Mouse (Mus musculus): ENCODE data around the gene Rundc3b. TPM values are rescaled to one million over a fixed set of nuclear protein-coding genes. Genes with fewer than 3 reads are reported as not detected.

Gene Rundc3b
- 32.8 and 35.3 TPM in 2 replicates for polyA plus RNA-seq (2015; fragmentation: Nextera tagmentation; extraction: Ambion mirVana)

GRCm38 (mm10) chr5:8622596-8623231, at the start of gene Rundc3b:
TSS of gene Rundc3b (minus strand) at chr5:8622952.

GRCm38 (mm10) chr5:8659911-8660737, 37.4 kb upstream of the Rundc3b start, which contains the start of gene Abcb1a:
TSS of gene Abcb1a (plus strand) at chr5:8660077.

Other genes with a start within 250 kb of the Rundc3b start
- 4.8 and 5.3 TPM in 2 replicates for gene Dbf4, start 200.2 kb downstream of the Rundc3b start, polyA plus RNA-seq (2015; fragmentation: Nextera tagmentation; extraction: Ambion mirVana)
- 9.8 and 10.6 TPM in 2 replicates for gene Slc25a40, start 200.1 kb downstream of the Rundc3b start, polyA plus RNA-seq (2015; fragmentation: Nextera tagmentation; extraction: Ambion mirVana)
- 3.8 and 4.2 TPM in 2 replicates for gene Abcb1a, start 37.1 kb upstream of the Rundc3b start, polyA plus RNA-seq (2015; fragmentation: Nextera tagmentation; extraction: Ambion mirVana)
- 2.2 and 2.5 TPM in 2 replicates for gene Abcb1b, start 175.2 kb upstream of the Rundc3b start, polyA plus RNA-seq (2015; fragmentation: Nextera tagmentation; extraction: Ambion mirVana)